Comparison of ENCODE assay signal across 8 mouse cellular contexts in the genomic region with DNA sequence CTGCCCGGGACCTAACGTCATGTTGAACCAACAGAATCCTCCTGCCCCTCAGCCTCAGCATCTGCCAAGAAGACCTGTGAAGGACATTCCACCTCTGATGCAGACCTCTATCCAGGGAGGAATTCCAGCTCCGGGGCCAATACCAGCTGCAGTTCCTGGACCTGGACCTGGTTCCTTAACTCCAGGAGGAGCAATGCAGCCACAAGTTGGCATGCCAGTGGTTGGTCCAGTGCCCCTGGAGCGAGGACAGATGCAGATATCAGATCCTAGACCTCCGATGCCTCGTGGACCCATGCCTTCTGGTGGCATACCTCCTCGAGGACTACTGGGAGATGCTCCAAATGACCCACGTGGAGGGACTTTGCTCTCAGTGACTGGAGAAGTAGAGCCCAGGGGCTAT. TPM values are rescaled to one million over a fixed set of nuclear protein-coding genes. Genes with fewer than 3 reads are reported as not detected.
DNase-seq lines count a peak whose midpoint lies in the region; ATAC-seq and TF ChIP-seq lines count a peak whose summit lies in the region.

No protein-coding gene starts in this region.

- in situ Hi-C loops in ES-E14 (cut with MboI; ENCODE audit: low sequenced_read_pairs in 2 of 2, unreplicated experiment in 2 of 2): no loop called here

- no peak overlapping the region for H3K27ac ChIP-seq in heart, embryonic 11.5 days (ENCODE audit: low read depth, low read length)
- H3K27ac ChIP-seq in ES-E14 (ENCODE audit: insufficient read depth, low read depth, low read length, poor library complexity, severe bottlenecking): no peak overlapping the region
- no peak overlapping the region for H3K27ac ChIP-seq in embryonic facial prominence, embryonic 15.5 days (replicated peaks)
- H3K27ac ChIP-seq in intestine, embryonic 16.5 days (ENCODE audit: low read length): no peak overlapping the region
- H3K27ac ChIP-seq in neural tube, embryonic 14.5 days (ENCODE audit: low read depth, low read length): no peak overlapping the region

- WGBS in heart, embryonic 11.5 days (ENCODE audit: insufficient replicate concordance): 92% methylated on average over 8 of the region's 8 CpGs
- WGBS in embryonic facial prominence, embryonic 15.5 days: 97% methylated on average over 8 of the region's 8 CpGs
- WGBS in intestine, embryonic 16.5 days: 96% methylated on average over 8 of the region's 8 CpGs
- WGBS in neural tube, embryonic 14.5 days: 93% methylated on average over 8 of the region's 8 CpGs

- no peaks in the 10 kb centered on the region for H3K27me3 ChIP-seq in heart, embryonic 11.5 days (ENCODE audit: control insufficient read depth, insufficient read depth, low read length)
- no peaks in the 10 kb centered on the region for H3K27me3 ChIP-seq in embryonic facial prominence, embryonic 15.5 days
- no peaks in the 10 kb centered on the region for H3K27me3 ChIP-seq in intestine, embryonic 16.5 days (replicated peaks; ENCODE audit: control insufficient read depth, insufficient read depth, low read length)
- no peaks in the 10 kb centered on the region for H3K27me3 ChIP-seq in neural tube, embryonic 14.5 days (ENCODE audit: control insufficient read depth, insufficient read depth, low read length)

- DNase-seq in heart, postnatal 14 days: no peak
- DNase-seq in ES-E14 (ENCODE audit: low read depth, low spot score): no peak
- no peak for DNase-seq in ovary, postnatal 14 days (ENCODE audit: low spot score)
- no peak for DNase-seq in lung, adult 18-20 months

- H3K4me1 ChIP-seq in heart, embryonic 11.5 days (ENCODE audit: control insufficient read depth, insufficient read depth, low read length): peaks cover 18% of the 10 kb centered on the region
- H3K4me1 ChIP-seq in ES-E14 (ENCODE audit: control insufficient read depth in 2 of 2, insufficient read depth in 2 of 2, low read length in 2 of 2, poor library complexity in 1 of 2): peaks cover 0 to 10% of the 10 kb centered on the region in 2 experiments; a peak in 1 of 4 replicates
- H3K4me1 ChIP-seq in embryonic facial prominence, embryonic 15.5 days: peaks cover 16% of the 10 kb centered on the region
- peaks cover 13% of the 10 kb centered on the region for H3K4me1 ChIP-seq in intestine, embryonic 16.5 days (ENCODE audit: control insufficient read depth, insufficient read depth, low read length)
- peaks cover 22% of the 10 kb centered on the region for H3K4me1 ChIP-seq in neural tube, embryonic 14.5 days (ENCODE audit: control insufficient read depth, insufficient read depth, low read length)

- peak overlapping the region; percentile 93 for H3K4me2 ChIP-seq in heart, embryonic 11.5 days
- H3K4me2 ChIP-seq in embryonic facial prominence, embryonic 15.5 days (replicated peaks): peak overlapping the region; percentile 77
- H3K4me2 ChIP-seq in intestine, embryonic 16.5 days (ENCODE audit: low read depth, low read length): peak overlapping the region; percentile 83
- peak overlapping the region; percentile 74 for H3K4me2 ChIP-seq in neural tube, embryonic 14.5 days (ENCODE audit: low read depth, low read length)

- peaks cover 12% of the 10 kb centered on the region for H3K36me3 ChIP-seq in heart, embryonic 11.5 days (ENCODE audit: control insufficient read depth, insufficient read depth, low read length)
- peaks cover 12% of the 10 kb centered on the region for H3K36me3 ChIP-seq in ES-E14 (ENCODE audit: control insufficient read depth, insufficient read depth, low read length, poor library complexity, severe bottlenecking)
- peaks cover 35% of the 10 kb centered on the region for H3K36me3 ChIP-seq in embryonic facial prominence, embryonic 15.5 days
- H3K36me3 ChIP-seq in intestine, embryonic 16.5 days (ENCODE audit: control insufficient read depth, insufficient read depth, low read length): peaks cover 14% of the 10 kb centered on the region
- H3K36me3 ChIP-seq in neural tube, embryonic 14.5 days (ENCODE audit: control insufficient read depth, insufficient read depth, low read length): no peaks in the 10 kb centered on the region

- peak overlapping the region; percentile 83 for H3K4me3 ChIP-seq in heart, embryonic 11.5 days (ENCODE audit: low read depth, low read length)
- H3K4me3 ChIP-seq in ES-E14 (ENCODE audit: insufficient read depth in 1 of 2, low read depth in 1 of 2, low read length in 2 of 2, poor library complexity in 1 of 2, severe bottlenecking in 1 of 2): peak overlapping the region; percentile 94 to 96
- H3K4me3 ChIP-seq in embryonic facial prominence, embryonic 15.5 days (replicated peaks): peak overlapping the region; percentile 67
- peak overlapping the region; percentile 74 for H3K4me3 ChIP-seq in intestine, embryonic 16.5 days (ENCODE audit: low read length)
- H3K4me3 ChIP-seq in neural tube, embryonic 14.5 days (ENCODE audit: low read depth, low read length): peak overlapping the region; percentile 57

- H3K9me3 ChIP-seq in heart, embryonic 11.5 days (replicated peaks; ENCODE audit: control insufficient read depth, low read length): no peaks in the 10 kb centered on the region
- no peaks in the 10 kb centered on the region for H3K9me3 ChIP-seq in ES-E14 (ENCODE audit: control insufficient read depth, insufficient read depth, low read depth, low read length)
- no peaks in the 10 kb centered on the region for H3K9me3 ChIP-seq in embryonic facial prominence, embryonic 15.5 days (replicated peaks)
- H3K9me3 ChIP-seq in intestine, embryonic 16.5 days (ENCODE audit: control insufficient read depth, low read length): 0 out of 2 replicates have a peak, but pooled peaks cover 5% of the 10 kb centered on the region
- no peaks in the 10 kb centered on the region for H3K9me3 ChIP-seq in neural tube, embryonic 14.5 days (ENCODE audit: control insufficient read depth, low read length)

- H3K9ac ChIP-seq in heart, embryonic 11.5 days (ENCODE audit: low read depth, low read length): peak overlapping the region; percentile 92
- peak overlapping the region; percentile 95 for H3K9ac ChIP-seq in ES-E14 (ENCODE audit: insufficient read depth, low read depth, low read length, poor library complexity, severe bottlenecking)
- H3K9ac ChIP-seq in embryonic facial prominence, embryonic 15.5 days: peak overlapping the region; percentile 66; the same call in 1 of the 2 replicates
- peak overlapping the region; percentile 80 for H3K9ac ChIP-seq in intestine, embryonic 16.5 days (ENCODE audit: low read depth, low read length)
- no peak overlapping the region for H3K9ac ChIP-seq in neural tube, embryonic 14.5 days (replicated peaks; ENCODE audit: low read depth, low read length)

- intact Hi-C loops in heart, postnatal 14 days (cut with DNase I): loop anchor here (10.0 kb wide), 1 partner anchor 671 kb away; no protein-coding TSS in a partner anchor

- ATAC-seq in heart, embryonic 11.5 days (replicated peaks; ENCODE audit: insufficient number of reproducible peaks, low FRiP score, low TSS enrichment): no peak
- no peak for ATAC-seq in embryonic facial prominence, embryonic 15.5 days (ENCODE audit: insufficient number of reproducible peaks, low FRiP score, low TSS enrichment, low read depth)
- no peak for ATAC-seq in intestine, embryonic 16.5 days
- no peak for ATAC-seq in neural tube, embryonic 14.5 days (ENCODE audit: low read depth)

TF ChIP-seq in ES-E14, 5 proteins besides CTCF, POLR2A, EP300 and RAD21:
- no peak for TF ChIP-seq HCFC1 (IDR thresholded peaks at IDR 0.05; ENCODE audit: borderline replicate concordance, insufficient read depth, low read length)
- no peak for TF ChIP-seq MAFK (IDR thresholded peaks at IDR 0.05; ENCODE audit: insufficient read depth, low read depth, low read length)
- no peak for TF ChIP-seq ZC3H11A (IDR thresholded peaks at IDR 0.05; ENCODE audit: borderline replicate concordance, low read depth, low read length)
- TF ChIP-seq CHD2 (IDR thresholded peaks at IDR 0.05; ENCODE audit: low read depth, low read length): no peak
- no peak for TF ChIP-seq ZNF384 (IDR thresholded peaks at IDR 0.05; ENCODE audit: low read depth, low read length)

RNA-seq across cellular contexts. Expression of gene Cstf2t, which starts 1.1 kb away (rescaled TPM):
- 26.6 and 33.6 TPM in 2 replicates for polyA plus RNA-seq in heart, embryonic 11.5 days (2014; fragmentation: Nextera tagmentation; extraction: Ambion mirVana)
- 10 to 100 TPM; 33.4 to 35.3 TPM for total RNA-seq in heart, postnatal 14 days (2021)
- 23.7 and 27.7 TPM in 2 replicates for total RNA-seq in ES-E14 (2012; rRNA removed)
- 46.1 and 47.6 TPM in 2 replicates for polyA plus RNA-seq in embryonic facial prominence, embryonic 15.5 days (2015; fragmentation: Nextera tagmentation; extraction: Ambion mirVana)
- polyA plus RNA-seq in intestine, embryonic 16.5 days (2015; fragmentation: Nextera tagmentation; extraction: Ambion mirVana): 26.4 and 28.8 TPM in 2 replicates
- 57.1 and 61.8 TPM in 2 replicates for polyA plus RNA-seq in neural tube, embryonic 14.5 days (2014; fragmentation: Nextera tagmentation; extraction: Ambion mirVana)
